Mouse (Mus musculus): ENCODE measurements at regions not wholly inside any gene's neighbourhood (a gene's known extent, or its start where the extent isn't known, plus 50 kb on each side); places are given as distances from the start of the nearest gene placed in this dataset.

GRCm38 (mm10) chr9:32940111-32940813 lies 304.2 kb downstream of the Ets1 start:
- in situ Hi-C loops (cut with MboI, MseI): loop anchor here (5.0 kb wide), 3 partner anchors 77 to 348 kb away; no protein-coding TSS in a partner anchor

DNA sequence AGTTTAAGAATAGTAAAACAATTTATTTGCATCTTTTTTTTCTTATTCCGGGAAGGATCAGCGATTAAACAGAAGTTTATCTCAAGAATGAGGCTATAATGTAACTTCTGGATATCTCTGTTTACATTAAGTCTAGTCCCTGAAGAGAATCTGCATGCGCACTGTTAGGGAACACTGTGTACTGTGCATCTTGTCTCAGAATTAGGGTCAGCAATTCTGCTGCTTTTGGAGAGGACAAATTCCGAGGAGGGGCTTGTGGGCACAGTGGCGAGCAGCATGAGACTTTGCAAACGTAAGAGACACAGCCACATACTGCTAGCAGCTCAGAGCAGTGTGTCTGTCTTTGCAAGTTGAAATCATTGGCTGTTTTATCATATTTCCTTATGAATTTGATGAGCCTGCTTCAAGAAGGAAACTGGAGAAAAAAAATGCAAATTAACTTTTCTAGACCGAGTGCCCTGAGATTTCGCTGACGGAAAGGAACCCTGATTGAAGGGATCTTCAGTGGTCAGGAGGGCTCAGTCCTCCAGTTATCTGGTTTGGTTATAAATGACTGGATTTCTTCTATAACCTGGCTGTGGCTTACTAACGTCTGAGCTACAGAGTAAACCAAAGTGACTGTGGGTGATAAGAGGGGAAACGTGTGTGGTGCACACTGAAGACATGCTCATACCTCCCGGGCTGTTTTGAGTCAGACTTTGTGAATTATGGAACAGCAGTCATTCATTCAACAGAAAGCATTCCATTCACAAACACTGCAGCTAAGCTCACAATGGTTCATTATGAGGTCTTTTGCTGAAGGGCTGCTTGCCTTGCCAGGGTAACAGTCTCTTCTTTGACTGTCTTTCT lies 305.1 kb downstream of the Ets1 start:
- in situ Hi-C loops (cut with MboI, MseI): loop anchor here (5.0 kb wide), 3 partner anchors 76 to 349 kb away; no protein-coding TSS in a partner anchor

- in situ Hi-C loops (cut with MboI, MseI): loop anchor here (5.0 kb wide), 3 partner anchors 76 to 349 kb away; no protein-coding TSS in a partner anchor
Observed at GRCm38 (mm10) chr9:32941768-32942030, 305.7 kb downstream of the Ets1 start.

DNA sequence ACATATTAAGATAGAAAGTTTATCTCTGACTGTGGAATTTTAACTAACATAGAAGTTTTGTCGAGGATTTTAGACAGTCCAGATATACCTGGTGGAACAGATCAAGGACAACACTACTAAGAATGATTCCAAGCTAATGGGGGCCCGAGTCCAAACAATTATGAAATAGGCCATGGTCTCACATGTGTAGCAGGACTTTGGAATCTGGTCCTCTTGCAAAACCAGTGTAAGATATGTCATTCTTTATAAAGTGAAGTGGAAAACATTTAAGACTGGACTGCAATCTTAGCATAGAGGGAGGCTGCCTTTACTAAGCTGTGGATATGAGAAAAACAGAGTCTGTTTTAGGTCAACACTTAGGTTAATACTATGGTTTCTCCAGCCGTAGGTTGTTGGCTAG lies 311.2 kb downstream of the Ets1 start:
- in situ Hi-C loops (cut with MboI, MseI): no loop called here

DNA sequence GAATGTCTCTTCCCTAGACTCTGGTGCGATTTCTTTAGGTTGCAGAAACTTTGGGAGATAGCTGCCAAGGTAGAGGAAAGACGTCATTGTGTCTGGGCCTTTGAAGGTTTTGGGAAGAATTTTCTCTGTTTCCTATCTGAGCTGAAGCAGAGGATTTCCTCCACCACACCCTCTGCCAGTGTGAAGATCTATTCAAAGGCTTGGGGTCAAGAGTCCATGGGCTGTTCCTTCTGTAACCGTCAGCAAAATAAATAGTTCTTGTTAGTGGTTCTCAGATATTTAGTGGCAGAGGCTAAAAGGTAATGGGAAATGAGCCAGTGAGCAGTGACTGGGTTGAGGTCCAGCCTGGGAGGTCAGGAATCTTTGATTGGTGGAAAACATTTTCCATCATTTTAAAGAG lies 313.0 kb downstream of the Ets1 start:
- in situ Hi-C loops (cut with MboI, MseI): no loop called here

DNA sequence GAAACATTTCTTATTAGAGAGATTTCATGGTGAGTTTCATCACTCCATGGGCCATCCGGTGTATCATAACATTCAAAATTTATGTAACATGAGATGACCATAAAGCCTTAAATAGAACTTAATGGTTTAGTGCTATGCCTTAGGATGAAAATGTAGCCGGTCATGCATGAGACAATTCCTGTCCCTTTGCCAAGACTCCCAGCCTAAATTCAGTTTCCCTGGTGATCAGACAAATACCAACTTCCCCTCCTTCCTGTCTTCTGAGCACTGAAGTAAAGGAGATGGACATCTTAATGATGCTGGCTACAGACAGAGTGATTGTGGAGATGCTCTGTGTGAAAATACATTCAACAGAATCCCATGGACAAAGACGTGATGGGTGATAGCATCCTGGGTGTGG lies 322.7 kb downstream of the Ets1 start:
- in situ Hi-C loops (cut with MboI, MseI): loop anchor here (25.0 kb wide), 1 partner anchor 504 kb away; no protein-coding TSS in a partner anchor

GRCm38 (mm10) chr9:32959468-32959867 lies 323.4 kb downstream of the Ets1 start:
- in situ Hi-C loops (cut with MboI, MseI): loop anchor here (25.0 kb wide), 1 partner anchor 503 kb away; no protein-coding TSS in a partner anchor

DNA sequence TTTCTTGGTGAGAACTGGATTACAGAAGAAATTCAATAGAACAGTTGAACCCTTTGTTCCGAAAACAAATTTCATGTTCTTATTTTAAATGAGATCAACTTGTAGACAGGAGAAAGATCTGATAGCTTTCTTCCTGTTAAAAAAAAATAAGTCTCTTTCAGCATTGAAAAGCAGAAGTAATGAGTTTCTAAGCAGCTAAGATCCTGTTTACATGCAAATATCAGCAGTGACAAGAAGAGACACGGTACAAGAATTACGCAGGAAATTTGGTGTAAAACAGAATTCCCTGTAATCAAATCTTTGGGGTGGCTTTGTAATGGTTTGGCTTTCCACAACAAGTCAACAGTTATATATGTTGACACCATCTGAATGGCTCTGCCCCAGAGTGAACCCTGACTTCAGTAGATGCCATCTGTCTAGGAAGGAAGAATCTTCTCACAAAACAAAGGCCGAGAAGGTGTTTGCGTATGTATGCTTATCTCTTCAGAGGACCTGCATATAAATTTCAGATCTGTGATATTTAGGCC lies 326.7 kb downstream of the Ets1 start:
- in situ Hi-C loops (cut with MboI, MseI): loop anchor here (25.0 kb wide), 1 partner anchor 500 kb away; no protein-coding TSS in a partner anchor

- in situ Hi-C loops (cut with MboI, MseI): loop anchor here (25.0 kb wide), 1 partner anchor 494 kb away; no protein-coding TSS in a partner anchor
Observed at GRCm38 (mm10) chr9:32968446-32968845, 332.4 kb downstream of the Ets1 start.

- in situ Hi-C loops (cut with MboI, MseI): loop anchor here (10.0 to 25.0 kb wide), 2 partner anchors 491 to 757 kb away; no protein-coding TSS in a partner anchor
Observed at GRCm38 (mm10) chr9:32971421-32971820, 335.4 kb downstream of the Ets1 start.

GRCm38 (mm10) chr9:32971926-32972325 lies 335.9 kb downstream of the Ets1 start:
- in situ Hi-C loops (cut with MboI, MseI): loop anchor here (10.0 to 25.0 kb wide), 2 partner anchors 490 to 757 kb away; no protein-coding TSS in a partner anchor

- in situ Hi-C loops (cut with MboI, MseI): loop anchor here (10.0 to 25.0 kb wide), 2 partner anchors 490 to 758 kb away; no protein-coding TSS in a partner anchor
Observed at GRCm38 (mm10) chr9:32972431-32973052, 336.5 kb downstream of the Ets1 start.

DNA sequence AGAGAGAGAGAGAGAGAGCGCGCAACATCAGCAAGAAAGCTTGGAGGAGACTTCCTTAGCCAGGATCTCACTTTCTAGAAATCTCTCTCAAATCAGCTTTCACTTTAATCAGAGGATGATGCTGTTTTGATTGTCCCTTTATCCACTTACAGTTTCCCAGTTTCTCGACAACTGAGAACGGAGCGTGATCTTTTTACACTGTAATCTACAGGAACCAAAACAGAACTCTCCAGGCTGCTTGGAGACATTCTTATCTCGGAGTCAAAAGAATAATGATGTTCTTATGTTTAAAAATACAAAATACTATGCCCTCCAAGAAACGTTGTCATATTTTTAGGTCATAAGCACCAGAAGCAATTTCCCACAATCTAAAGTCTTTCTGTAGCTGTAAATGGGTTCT lies 341.7 kb downstream of the Ets1 start:
- in situ Hi-C loops (cut with MboI, MseI): loop anchor here (10.0 kb wide), 1 partner anchor 763 kb away; no protein-coding TSS in a partner anchor

- in situ Hi-C loops (cut with MboI, MseI): loop anchor here (5.0 kb wide), 1 partner anchor 201 kb away; no protein-coding TSS in a partner anchor
Observed at GRCm38 (mm10) chr9:32980846-32981245, 344.8 kb downstream of the Ets1 start.

DNA sequence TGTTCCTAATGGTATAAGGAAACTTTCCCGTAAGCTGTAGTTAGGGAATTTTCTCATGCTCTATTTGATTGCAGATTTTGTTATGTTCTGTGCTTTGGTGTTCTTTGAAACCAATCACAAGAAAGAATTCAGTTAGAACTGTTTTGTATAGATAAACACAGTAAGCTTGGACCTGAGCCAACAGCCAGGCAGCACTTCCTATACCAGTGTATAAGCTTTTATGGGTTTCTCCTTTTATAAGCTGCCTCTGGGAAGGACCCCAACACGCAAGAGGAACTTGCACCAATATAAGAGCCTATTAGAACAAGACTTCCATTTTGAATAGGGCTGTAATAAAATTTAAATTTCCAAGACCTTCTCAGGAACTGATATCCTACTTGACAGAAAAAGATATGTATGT lies 347.2 kb downstream of the Ets1 start:
- in situ Hi-C loops (cut with MboI, MseI): loop anchor here (5.0 kb wide), 1 partner anchor 199 kb away; no protein-coding TSS in a partner anchor

- in situ Hi-C loops (cut with MboI, MseI): no loop called here
Observed at GRCm38 (mm10) chr9:32986836-32987673, 351.0 kb downstream of the Ets1 start.

DNA sequence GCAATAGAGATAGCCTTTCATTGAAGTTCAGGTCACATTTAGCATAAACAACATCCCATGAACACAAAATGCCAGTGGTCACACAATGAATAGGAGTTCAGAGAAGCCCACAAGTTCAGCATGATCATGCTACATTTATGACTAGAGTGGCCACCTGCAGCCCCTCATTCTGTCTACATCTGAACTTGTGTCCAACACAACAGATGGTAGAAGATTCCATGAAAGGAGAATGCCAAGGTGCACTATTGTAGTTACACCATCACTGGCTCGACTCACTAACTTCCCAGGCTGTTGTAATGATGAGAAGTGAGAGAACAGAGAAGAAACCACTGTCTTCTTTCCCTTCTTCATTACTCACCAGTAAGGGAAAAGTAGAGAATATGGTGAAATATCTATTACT lies 353.0 kb downstream of the Ets1 start:
- in situ Hi-C loops (cut with MboI, MseI): no loop called here

DNA sequence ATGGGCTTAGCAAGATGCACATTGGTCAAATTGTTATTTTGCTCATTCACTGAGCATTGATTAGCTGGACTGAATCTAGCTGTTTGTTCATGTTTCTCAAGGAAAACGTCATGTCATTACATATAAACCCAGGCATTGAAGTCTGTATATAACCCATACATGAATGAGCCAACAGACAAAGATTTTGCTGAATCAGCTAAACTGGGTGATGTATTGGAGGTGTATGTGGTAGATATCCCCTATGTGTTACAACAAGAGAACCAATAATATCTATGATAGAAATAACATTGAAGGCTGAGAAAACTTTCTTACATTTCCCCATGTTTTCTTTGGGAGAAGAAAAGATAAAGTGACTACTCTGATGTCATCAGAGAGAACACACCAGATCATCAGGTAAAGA lies 362.3 kb downstream of the Ets1 start:
- in situ Hi-C loops (cut with MboI, MseI): no loop called here

- in situ Hi-C loops (cut with MboI, MseI): loop anchor here (10.0 kb wide), 1 partner anchor 256 kb away; no protein-coding TSS in a partner anchor
Observed at GRCm38 (mm10) chr9:33000691-33001164, 364.7 kb downstream of the Ets1 start.

Measured in T-helper 2 cell (primary cell).